Mouse (Mus musculus) liver, embryonic 16.5 days (tissue): Measurements from ENCODE around the gene Unc13d. TPM values are rescaled to one million over a fixed set of nuclear protein-coding genes. Genes with fewer than 3 reads are reported as not detected.
A peak's percentile ranks its signal among the peaks of the same experiment; 100 is the strongest.
"Not testable (repeated sequence)": the region's sequence is repeated elsewhere in the genome, so short reads cannot be mapped to it uniquely, and the experiment has no call there.

Experiments used
- ATAC-seq: fragments of 200-750 bp; cut with Nextera tagmentation; 2 replicates; pipeline ENCODE4 v1.8.0; 2017; ENCODE audit warnings: low read depth, mild to moderate bottlenecking, moderate number of reproducible peaks, moderate library complexity
- H3K27ac ChIP-seq: fragments of 300-500 bp; sonication (generic); 2 replicates; pipeline ENCODE4 v1.5.1; 2014; ENCODE audit warnings: mild to moderate bottlenecking, low read length
- H3K27me3 ChIP-seq: fragments of 300-500 bp; sonication (generic); 2 replicates; pipeline ENCODE4 v1.6.1; 2014; ENCODE audit warnings: low read depth, low read length, mixed read lengths; ENCODE audit not compliant: control insufficient read depth, insufficient read depth
- H3K36me3 ChIP-seq: fragments of 300-500 bp; sonication (generic); 2 replicates; pipeline ENCODE4 v1.6.1; 2014; ENCODE audit warnings: mild to moderate bottlenecking; ENCODE audit not compliant: control insufficient read depth, insufficient read depth
- H3K4me1 ChIP-seq: fragments of 300-500 bp; sonication (generic); 2 replicates; pipeline ENCODE4 v1.6.1; 2014; ENCODE audit warnings: low read depth, low read length, mixed read lengths; ENCODE audit not compliant: control insufficient read depth
- H3K4me2 ChIP-seq: fragments of 300-500 bp; sonication (generic); 2 replicates; pipeline ENCODE4 v1.6.1; 2014; ENCODE audit warnings: low read depth, low read length, mixed read lengths
- H3K4me3 ChIP-seq: fragments of 300-500 bp; sonication (generic); 2 replicates; pipeline ENCODE4 v1.5.1; 2014; ENCODE audit warnings: low read depth, mild to moderate bottlenecking, low read length
- H3K9ac ChIP-seq: fragments of 300-500 bp; sonication (generic); 2 replicates; pipeline ENCODE4 v1.6.1; 2014; ENCODE audit warnings: low read depth, low read length
- H3K9me3 ChIP-seq: fragments of 300-500 bp; sonication (generic); replicated peaks from 2 replicates; pipeline ENCODE4 v1.6.1; 2016; ENCODE audit warnings: low read length; ENCODE audit not compliant: control insufficient read depth
- WGBS: fragments of 180-500 bp; shearing (Covaris S2); extraction: QIAGEN DNeasy Blood & Tissue Kit; methylation state at CpG from one replicate; pipeline ENCODE4 v1.1.7; 2014; ENCODE audit not compliant: insufficient replicate concordance; 5-methylcytosine and 5-hydroxymethylcytosine counted together
- polyA plus RNA-seq: library from polyadenylated mRNA; unstranded; fragments of >200 nt; fragmentation: Nextera tagmentation; extraction: Ambion mirVana; gene quantifications from 2 replicates; pipeline ENCODE4 v1.2.1, GENCODE M21; 2015

Gene Unc13d
- polyA plus RNA-seq, 1 experiment from 2014 or later = 17.8 TPM

DNA sequence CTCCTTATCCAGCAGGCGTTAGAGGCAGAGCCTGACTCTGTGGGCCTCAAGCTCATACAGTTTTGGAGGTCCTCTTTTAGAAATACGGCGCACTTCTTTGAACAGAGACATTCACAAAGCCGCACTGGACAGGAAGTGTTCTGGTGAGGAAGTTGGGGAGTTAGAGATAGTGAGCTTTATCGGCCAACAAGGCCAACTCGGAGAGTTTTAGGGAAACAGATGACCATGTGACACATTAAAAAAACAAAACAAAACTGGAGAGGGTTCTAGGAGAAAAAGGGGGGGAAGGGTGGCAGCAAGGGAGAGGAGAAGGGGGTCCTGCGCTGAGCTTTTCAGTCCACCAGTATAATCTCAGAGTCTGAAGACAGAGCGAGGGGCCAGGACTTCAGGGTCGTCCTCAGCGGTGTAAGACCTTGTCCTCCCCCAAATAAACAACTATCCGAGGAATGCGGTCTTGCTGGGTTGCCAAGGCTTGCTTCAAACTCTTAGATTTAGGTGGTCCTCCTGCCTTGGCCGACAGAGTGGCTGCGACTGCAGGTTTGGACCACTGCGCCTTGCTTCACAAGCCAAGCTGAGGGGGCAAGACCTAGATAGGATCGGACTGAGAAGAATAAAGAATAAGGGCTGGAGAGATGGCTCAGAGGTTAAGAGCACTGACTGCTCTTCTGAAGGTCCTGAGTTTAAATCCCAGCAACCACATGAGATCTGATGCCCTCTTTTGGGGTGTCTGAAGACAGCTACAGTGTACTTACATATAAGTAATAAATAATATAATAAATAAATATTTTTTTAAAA lies 16.2 kb upstream of the Unc13d start:
- Histone ChIP-seq H3K4me2 (peak overlapping the region; percentile 10; the same call in 1 of the 2 replicates), H3K36me3 (no peaks in the 10 kb centered on the region), H3K4me3 (no peak overlapping the region), H3K9me3 (no peaks in the 10 kb centered on the region; the same call in 1 of the 2 replicates), H3K27ac (peak overlapping the region; percentile 16; the same call in 1 of the 2 replicates), H3K4me1 (peaks cover 9% of the 10 kb centered on the region), H3K27me3 (no peaks in the 10 kb centered on the region), H3K9ac (0 out of 2 replicates have a peak overlapping the region, but pooled peaks have one; percentile 3)
- 11% methylated on average over 16 of the region's 16 CpGs for WGBS
- 0 out of 2 replicates have a peak, but pooled peaks have one; percentile 37 for ATAC-seq

DNA sequence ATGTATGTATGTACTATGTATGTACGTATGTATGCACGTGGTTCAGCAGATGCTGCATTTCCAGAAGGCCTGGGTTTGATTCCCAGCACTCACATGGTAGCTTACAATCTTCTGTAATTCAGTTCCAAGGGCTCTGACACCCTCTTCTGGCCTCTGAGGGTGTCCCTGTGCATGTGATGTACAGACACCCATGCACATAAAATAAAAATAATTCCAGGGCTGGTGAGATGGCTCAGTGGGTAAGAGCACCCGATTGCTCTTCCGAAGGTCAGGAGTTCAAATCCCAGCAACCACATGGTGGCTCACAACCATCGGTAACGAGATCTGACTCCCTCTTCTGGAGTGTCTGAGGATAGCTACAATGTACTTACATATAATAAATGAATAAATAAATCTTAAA lies 15.2 kb upstream of the Unc13d start:
- H3K27me3 ChIP-seq, H3K9ac ChIP-seq, ATAC-seq, H3K9me3 ChIP-seq, H3K4me2 ChIP-seq, H3K4me3 ChIP-seq, H3K27ac ChIP-seq, H3K36me3 ChIP-seq: not testable (repeated sequence)
- WGBS = 75% methylated on average over 6 of the region's 6 CpGs
- peaks cover 18% of the 10 kb centered on the region for H3K4me1 ChIP-seq

DNA sequence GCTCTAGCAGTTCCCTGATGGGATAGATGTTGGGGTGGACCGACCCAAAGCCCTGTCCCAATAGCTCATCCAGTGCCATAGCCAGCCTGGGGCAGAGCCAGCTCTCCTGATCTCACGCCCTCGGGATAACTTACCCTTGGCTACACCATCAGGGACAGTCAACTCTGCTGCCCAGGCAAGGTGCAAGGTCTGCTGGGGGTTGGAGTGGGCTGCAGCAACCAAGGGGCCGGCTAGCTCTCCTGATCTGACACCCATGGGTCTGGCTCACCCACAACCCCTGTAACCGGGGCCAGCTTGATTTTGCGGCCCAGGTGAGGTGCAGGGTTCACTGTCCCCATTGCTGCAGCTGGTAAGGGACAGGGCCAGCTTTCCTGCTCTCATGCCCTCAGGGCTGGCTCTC lies 13.8 kb upstream of the Unc13d start:
- H3K9ac ChIP-seq = no peak overlapping the region
- WGBS = 68% methylated on average over 6 of the region's 6 CpGs
- no peak overlapping the region for H3K4me2 ChIP-seq
- no peak for ATAC-seq
- H3K4me3 ChIP-seq = no peak overlapping the region
- H3K27me3 ChIP-seq = no peaks in the 10 kb centered on the region
- H3K4me1 ChIP-seq = peaks cover 23% of the 10 kb centered on the region
- no peak overlapping the region for H3K27ac ChIP-seq
- no peaks in the 10 kb centered on the region; the same call in 1 of the 2 replicates for H3K9me3 ChIP-seq
- no peaks in the 10 kb centered on the region for H3K36me3 ChIP-seq

DNA sequence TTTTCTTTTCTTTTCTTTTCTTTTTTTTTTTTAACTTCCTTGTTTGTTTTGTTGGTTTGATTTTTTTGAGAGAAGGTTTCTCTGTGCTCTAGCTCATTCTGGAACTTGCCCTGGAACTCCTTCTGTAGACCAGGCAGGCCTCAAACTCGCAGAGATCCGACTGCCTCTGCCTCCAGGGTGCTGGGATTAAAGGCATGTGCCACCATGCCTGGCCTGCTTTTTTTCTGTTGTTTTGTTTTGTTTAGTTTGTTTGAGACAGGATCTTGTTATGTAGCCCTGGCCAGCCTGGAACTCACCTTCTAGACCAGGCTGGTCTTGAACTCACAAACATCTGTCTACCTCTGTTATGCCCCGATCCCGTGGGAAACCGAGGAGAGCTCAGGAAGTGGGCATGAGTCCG lies 11.8 kb upstream of the Unc13d start:
- Histone ChIP-seq H3K9me3 (no peaks in the 10 kb centered on the region), H3K4me1 (peaks cover 39% of the 10 kb centered on the region), H3K27ac (no peak overlapping the region), H3K36me3 (no peaks in the 10 kb centered on the region), H3K4me2 (no peak overlapping the region), H3K9ac (no peak overlapping the region), H3K4me3 (no peak overlapping the region), H3K27me3 (no peaks in the 10 kb centered on the region)
- ATAC-seq = no peak
- WGBS = 78% methylated on average over 6 of the region's 6 CpGs

DNA sequence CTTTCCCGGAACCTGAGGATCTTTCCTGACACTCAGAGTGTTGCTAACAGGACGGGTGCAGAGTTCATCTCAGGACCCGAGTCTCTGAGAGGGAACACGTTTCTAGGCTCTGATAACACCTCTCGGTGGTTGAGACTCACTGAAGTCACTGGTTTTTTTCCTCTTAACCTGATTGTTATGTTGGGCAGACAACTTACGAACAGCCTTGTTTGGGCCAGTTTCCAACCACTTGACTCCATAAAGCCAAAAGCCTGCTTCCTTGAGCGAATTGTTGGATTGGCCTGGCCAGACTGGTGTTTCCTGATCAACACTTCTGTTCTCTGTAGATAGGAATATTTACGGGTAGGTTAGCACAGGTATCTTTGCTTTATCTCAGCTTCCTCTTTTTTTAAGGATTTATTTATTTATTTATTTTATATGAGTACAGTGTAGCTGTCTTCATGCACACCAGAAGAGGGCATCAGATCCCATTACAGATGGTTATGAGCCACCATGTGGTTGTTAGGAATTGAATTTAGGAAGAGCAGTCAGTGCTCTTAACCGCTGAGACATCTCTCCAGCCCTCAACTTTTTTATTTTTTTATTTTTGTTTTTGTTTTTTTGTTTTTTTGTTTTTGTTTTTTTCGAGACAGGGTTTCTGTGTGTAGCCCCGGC lies 11.1 kb upstream of the Unc13d start:
- Histone ChIP-seq H3K27me3 (no peaks in the 10 kb centered on the region), H3K36me3 (no peaks in the 10 kb centered on the region), H3K4me2 (no peak overlapping the region), H3K4me1 (peaks cover 43% of the 10 kb centered on the region), H3K9ac (no peak overlapping the region), H3K27ac (peak overlapping the region; percentile 65), H3K9me3 (no peaks in the 10 kb centered on the region), H3K4me3 (no peak overlapping the region)
- ATAC-seq = no peak
- WGBS = 30% methylated on average over 11 of the region's 11 CpGs

DNA sequence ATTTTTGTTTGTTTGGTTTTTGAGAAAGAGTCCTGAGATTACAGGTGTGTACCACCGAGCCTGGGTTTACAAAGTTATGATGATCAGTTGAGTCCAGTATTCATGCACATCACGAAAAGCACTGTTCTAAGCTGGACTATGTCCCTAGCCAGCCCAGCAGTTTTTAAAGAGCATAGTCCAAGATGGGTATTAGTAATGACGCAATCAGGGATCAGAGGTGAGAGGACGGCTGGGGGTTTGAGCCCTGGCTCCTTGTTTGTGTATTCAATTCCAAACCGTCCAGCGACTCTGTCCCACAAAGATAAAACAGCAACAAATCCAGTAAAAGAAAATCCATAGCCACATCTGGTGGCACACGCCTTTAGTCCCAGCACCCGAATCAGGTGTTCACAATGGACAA lies 10.4 kb upstream of the Unc13d start:
- no peaks in the 10 kb centered on the region for H3K27me3 ChIP-seq
- H3K9ac ChIP-seq = peak overlapping the region; percentile 30; the same call in 1 of the 2 replicates
- peaks cover 6% of the 10 kb centered on the region for H3K36me3 ChIP-seq
- H3K4me2 ChIP-seq = peak overlapping the region; percentile 87
- peak overlapping the region; percentile 77 for H3K27ac ChIP-seq
- H3K4me1 ChIP-seq = peaks cover 43% of the 10 kb centered on the region
- no peak overlapping the region; the same call in 1 of the 2 replicates for H3K4me3 ChIP-seq
- WGBS = 42% methylated on average over 8 of the region's 8 CpGs
- no peaks in the 10 kb centered on the region for H3K9me3 ChIP-seq
- ATAC-seq = peak; percentile 5; the same call in 1 of the 2 replicates

DNA sequence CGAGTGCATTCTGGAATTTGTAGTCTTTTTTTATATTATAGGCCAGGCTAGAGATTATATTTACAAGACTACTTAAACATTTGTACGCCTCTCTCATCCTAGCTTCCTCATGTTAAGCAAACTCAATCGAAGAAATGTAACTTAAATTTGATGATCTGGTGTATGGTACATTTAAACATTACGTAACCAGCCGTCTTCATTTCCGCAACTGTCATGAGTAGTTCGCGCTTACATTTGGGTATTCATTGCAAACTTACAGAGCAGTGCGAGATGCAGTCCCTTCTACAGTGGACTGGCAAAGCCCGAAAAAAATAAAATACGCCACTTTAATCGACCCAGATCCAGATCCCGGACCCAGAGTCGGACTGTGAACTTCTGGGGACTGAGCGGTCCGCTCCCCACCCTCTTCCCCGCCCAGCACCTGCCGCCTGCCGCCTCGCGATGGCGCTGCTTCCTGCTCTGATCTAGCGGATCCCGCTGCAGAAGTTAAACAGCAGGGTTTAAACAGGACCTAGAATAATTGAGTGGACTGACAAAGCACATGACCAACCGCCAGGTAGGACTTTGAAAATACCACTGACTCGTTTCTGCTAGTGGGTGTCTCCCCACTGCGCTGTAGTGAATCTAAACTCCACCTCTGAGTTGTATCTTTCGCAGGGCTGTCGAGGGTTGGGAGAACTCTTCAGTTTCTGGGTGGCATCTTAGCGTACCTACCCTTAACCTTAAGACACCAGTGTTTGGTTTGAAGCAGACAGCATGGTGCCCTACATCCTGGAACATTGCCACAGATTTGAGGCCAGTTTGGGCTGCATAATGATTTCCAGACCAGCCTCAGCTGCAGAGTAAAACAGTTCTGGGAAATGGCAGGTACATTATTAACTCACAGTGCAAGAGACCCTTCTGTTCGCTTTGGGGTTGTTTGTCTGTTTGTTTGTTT lies 9.7 kb upstream of the Unc13d start:
- Histone ChIP-seq H3K9me3 (no peaks in the 10 kb centered on the region), H3K4me2 (peak overlapping the region; percentile 87), H3K27ac (peak overlapping the region; percentile 77), H3K27me3 (no peaks in the 10 kb centered on the region), H3K4me3 (peak overlapping the region; percentile 65), H3K36me3 (peaks cover 11% of the 10 kb centered on the region), H3K9ac (peak overlapping the region; percentile 77), H3K4me1 (peaks cover 43% of the 10 kb centered on the region)
- WGBS = 1% methylated on average over 31 of the region's 31 CpGs
- ATAC-seq = peak; percentile 70

DNA sequence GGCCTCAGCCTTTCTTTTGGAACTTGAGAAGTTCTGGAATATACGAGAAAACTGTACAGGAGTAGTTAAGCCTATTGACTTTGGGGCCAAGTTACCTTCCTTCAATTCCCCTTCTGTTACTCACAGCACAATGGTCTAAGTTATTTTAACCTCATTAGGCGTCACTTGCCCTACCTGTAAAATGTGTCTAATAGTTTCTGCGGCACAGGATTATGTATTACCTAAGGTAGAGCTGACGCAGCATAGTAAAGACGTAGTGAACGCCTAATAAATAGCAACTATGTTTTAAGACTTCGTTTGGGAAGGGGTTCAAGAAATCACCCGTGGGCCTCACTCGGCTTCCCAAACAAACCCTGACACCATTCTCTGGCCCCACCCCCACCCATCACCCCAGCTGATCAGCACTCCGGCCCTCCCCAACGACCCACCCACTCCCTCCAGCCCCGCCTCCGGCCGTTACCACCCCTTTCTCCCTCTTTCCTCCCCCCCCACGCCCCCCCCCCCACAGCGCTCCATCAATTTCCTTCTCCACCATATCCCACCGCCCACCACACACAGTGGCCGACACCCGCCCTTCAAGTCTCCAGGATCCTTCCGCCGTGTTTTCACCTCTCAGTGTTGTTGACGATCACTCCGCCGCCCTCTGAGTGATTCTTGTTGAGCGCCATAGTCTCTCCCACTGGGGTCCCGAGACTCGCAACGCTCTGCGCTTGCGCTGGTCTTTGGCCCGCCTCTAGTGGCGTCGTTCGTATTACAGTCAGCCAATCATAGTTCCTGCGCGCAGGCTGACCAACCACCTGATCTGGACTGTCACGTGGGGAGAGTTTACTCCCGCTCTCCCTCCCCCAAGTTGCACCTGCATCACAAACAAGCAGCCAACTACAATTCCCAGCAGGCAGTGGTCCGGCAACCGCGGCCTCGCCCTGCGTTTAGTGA lies 8.8 kb upstream of the Unc13d start, which contains the start of gene Wbp2:
Gene Wbp2 (minus strand): TSS at position 738 of the 936 bp plus-strand sequence.
- Histone ChIP-seq H3K36me3 (peaks cover 19% of the 10 kb centered on the region), H3K9me3 (no peaks in the 10 kb centered on the region), H3K4me1 (peaks cover 43% of the 10 kb centered on the region), H3K4me2 (peak within 1 kb of the TSS; percentile 87), H3K4me3 (peak within 1 kb of the TSS; percentile 65), H3K27me3 (no peaks in the 10 kb centered on the region), H3K27ac (peak within 1 kb of the TSS; percentile 93), H3K9ac (peak within 1 kb of the TSS; percentile 77)
- peak; percentile 92 for ATAC-seq
- WGBS = 5% methylated on average over 37 of the region's 43 CpGs
